Mouse (Mus musculus) C3H10T1/2 (cell line): ENCODE data around the gene Mobp. TPM values are rescaled to one million over a fixed set of nuclear protein-coding genes. Genes with fewer than 3 reads are reported as not detected.

ENCODE experiments used
- polyA plus RNA-seq, 2 experiments: library from polyadenylated mRNA; unstranded; fragments of >200 nt; fragmentation: generic; extraction: Trizol; gene quantifications; one replicate each; pipeline ENCODE4 v1.2.1; 2012; ENCODE audit warnings: missing spikeins in 2 of 2

Gene Mobp
- polyA plus RNA-seq, result not detected

DNA sequence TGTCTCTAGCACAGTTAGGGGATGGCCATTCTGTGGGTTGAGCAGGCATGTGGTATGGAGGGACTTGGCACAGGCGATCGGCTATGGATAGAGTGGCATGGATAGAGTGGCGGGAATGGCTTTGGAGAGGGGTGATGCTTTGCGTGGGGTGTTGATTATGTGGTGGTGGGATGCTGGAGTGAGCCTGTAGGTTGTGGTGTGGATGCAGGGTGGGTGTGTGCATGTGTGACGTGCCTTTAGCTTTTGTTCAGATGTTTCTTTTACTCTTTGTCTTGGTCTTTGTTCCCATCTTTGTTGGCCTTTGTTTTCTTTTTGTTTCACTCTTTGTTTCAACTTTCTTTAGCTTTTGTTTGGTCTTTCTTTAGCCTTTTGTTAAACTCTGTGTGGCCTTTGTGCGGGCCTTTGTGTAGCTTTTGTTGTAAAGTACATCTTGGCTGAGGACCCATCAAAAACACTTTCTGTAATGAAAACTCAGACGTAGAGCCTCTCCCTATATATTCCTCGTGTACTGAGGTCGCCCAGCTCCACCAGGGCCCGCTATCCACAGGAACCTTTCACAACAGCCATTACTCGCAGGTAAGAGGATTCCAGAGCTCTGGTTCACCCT lies at the start of gene Mobp:
TSS of gene Mobp (plus strand) at position 486 of the 607 bp plus-strand sequence.

DNA sequence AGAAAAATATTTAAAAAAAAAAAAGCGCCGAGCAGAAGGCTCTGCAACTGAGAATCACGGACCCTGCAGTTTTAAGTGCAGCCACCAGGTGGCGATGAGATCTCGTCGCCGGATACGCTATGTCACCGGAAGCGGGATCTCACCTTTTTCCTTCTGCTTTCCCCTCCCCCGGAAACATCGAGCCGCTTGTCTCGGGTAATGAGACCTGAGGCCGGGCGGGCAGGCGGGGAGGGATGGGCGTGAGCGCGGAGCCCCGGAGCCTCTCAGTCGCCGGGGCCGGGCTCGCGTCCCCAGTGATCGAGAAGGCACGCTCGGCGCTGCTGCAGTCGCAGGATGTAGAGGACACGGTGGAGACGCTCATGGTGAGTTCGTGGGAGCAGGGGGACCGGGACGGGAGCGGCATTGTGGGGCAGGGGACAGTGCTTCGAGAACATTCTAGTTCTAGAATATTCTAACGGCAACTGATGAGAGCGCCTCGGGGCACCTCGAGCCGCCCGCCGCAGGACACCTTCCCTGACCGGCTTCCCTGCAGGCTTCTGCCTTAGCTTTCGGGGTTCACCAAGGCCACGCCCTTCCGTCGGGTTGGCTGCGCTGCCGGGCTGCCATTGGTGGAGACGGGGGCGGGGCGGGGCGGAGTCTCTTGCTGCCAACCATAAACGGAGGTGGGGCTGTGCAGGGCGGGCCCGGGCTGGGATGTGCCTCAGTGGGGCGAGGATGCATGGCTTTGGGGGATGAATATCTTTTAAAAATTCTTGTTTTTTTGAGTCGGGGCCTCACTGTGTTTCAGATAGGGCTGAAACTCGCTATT lies 39.1 kb upstream of the Mobp start, which contains the start of gene Slc25a38:
TSS of gene Slc25a38 (plus strand) at position 164 of the 808 bp plus-strand sequence.

DNA sequence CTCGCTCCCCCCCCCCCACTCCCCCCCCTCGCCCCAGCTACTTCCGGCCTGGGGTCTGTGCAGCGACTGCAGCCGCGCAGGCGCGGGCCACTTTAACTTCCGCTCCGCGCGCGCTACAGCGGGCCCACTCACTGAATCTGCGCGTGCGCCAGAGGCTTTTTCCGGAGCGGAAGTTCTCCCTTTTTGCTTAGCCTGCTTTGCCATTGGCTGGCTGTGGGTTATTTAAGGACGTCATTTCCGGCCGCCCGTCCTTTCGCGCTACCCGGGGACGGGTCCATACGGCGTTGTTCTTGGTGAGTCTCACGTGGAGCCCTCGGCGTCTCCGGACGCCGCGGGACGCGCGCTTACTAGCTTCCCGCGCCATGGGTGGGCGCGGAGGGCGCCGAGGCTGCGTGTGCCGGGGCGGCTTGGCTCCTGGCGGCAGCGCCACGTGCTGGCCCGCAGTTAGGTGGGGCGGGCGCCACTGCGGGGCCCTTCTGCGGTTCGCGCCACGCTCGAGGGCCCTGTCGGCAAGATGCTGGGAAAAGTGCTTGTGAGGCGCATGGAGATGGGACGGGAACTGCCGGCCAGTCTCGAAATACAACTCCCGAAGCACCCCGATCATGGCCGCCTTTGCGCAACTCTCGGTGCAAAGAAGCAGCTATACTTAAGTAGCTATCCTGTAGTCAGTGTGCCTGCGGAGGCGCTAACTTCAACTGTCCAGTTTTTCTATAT lies 21.8 kb upstream of the Mobp start, which contains the start of gene Rpsa:
TSS of gene Rpsa (plus strand) at position 152 of the 714 bp plus-strand sequence.

Other genes with a start within 250 kb of the Mobp start
- 10 to 100 TPM in 1 of 2 experiments, 1 to 10 TPM in 1; 5.6 to 15.7 TPM for gene Gorasp1, start 212.1 kb upstream of the Mobp start, polyA plus RNA-seq
- under 1 TPM; 0.01 to 0.07 TPM for gene Ttc21a, start 212.1 kb upstream of the Mobp start, polyA plus RNA-seq
- gene Csrnp1, start 165.0 kb upstream of the Mobp start, polyA plus RNA-seq, result 1 to 10 TPM; 1.7 to 3.2 TPM
- under 1 TPM in 1 of 2 experiments, not detected in 1; 0.01 TPM for gene Xirp1, start 126.1 kb upstream of the Mobp start, polyA plus RNA-seq
- gene Cx3cr1, start 79.8 kb upstream of the Mobp start, polyA plus RNA-seq, result under 1 TPM; 0.01 to 0.12 TPM
- gene Ccr8, start 57.6 kb upstream of the Mobp start, polyA plus RNA-seq, result not detected
- gene Slc25a38, start 39.3 kb upstream of the Mobp start, polyA plus RNA-seq, result 10 to 100 TPM; 12.0 to 19.8 TPM
- gene Rpsa, start 22.0 kb upstream of the Mobp start, polyA plus RNA-seq, result 1,000 to 10,000 TPM; 3,161 to 9,121 TPM
- not detected for gene Myrip, start 151.8 kb downstream of the Mobp start, polyA plus RNA-seq